ENCODE assay signal across 8 mouse cellular contexts in genomic region chr10:10408166-10408565, GRCm38 (mm10).
A peak's percentile ranks its signal among the peaks of the same experiment; 100 is the strongest.
DNase-seq lines count a peak whose midpoint lies in the region; ATAC-seq and TF ChIP-seq lines count a peak whose summit lies in the region.

No protein-coding gene starts in this region.

- no peak for TF ChIP-seq POLR2A in kidney, adult 2 months (IDR thresholded peaks at IDR 0.05; ENCODE audit: low read depth, low read length)

- no peak overlapping the region for H3K4me3 ChIP-seq in kidney, adult 2 months (ENCODE audit: insufficient read depth, low read depth, low read length)
- H3K4me3 ChIP-seq in forebrain, postnatal 0 days (ENCODE audit: low read depth, low read length) = no peak overlapping the region

- ATAC-seq in forebrain, postnatal 0 days = peak; percentile 97

- H3K4me1 ChIP-seq in kidney, adult 2 months (ENCODE audit: control insufficient read depth, insufficient read depth, low read length) = no peaks in the 10 kb centered on the region; the same call in 1 of the 2 replicates
- no peaks in the 10 kb centered on the region for H3K4me1 ChIP-seq in forebrain, postnatal 0 days (ENCODE audit: insufficient read depth)

- H3K4me2 ChIP-seq in forebrain, postnatal 0 days (ENCODE audit: low read depth) = no peak overlapping the region

- no peak overlapping the region for H3K9ac ChIP-seq in forebrain, postnatal 0 days

- TF ChIP-seq CTCF in kidney, adult 2 months (conservative IDR thresholded peaks at IDR 0.05; ENCODE audit: insufficient read depth, insufficient read length, low read depth, low read length) = peak; percentile 30; the same call in 1 of the 2 replicates
- TF ChIP-seq CTCF in forebrain, postnatal 0 days (IDR thresholded peaks at IDR 0.05; ENCODE audit: low read depth) = peak; percentile 81

- peak; percentile 61 for DNase-seq in kidney, adult 2 months
- no peak for DNase-seq in kidney, adult 18-20 months
- peak; percentile 79 for DNase-seq in 416B (ENCODE audit: low read depth)
- DNase-seq in brain, adult 2 months (ENCODE audit: low read depth, low spot score) = peak; percentile 85
- DNase-seq in forebrain, postnatal 0 days = peak; percentile 77
- DNase-seq in mesoderm, embryonic 11.5 days (ENCODE audit: low read depth, low spot score) = peak; percentile 42
- DNase-seq in spleen, postnatal 14 days (ENCODE audit: low spot score in 2 of 2) = no peak
- DNase-seq in spleen, adult 18-20 months = no peak

- no peaks in the 10 kb centered on the region for H3K9me3 ChIP-seq in forebrain, postnatal 0 days (ENCODE audit: low read length)

- H3K36me3 ChIP-seq in kidney, adult 2 months (ENCODE audit: control insufficient read depth, insufficient read depth, low read length) = no peaks in the 10 kb centered on the region
- no peaks in the 10 kb centered on the region for H3K36me3 ChIP-seq in forebrain, postnatal 0 days (ENCODE audit: insufficient read depth)

- H3K27ac ChIP-seq in kidney, adult 2 months (ENCODE audit: insufficient read depth, low read depth, low read length) = no peak overlapping the region
- no peak overlapping the region for H3K27ac ChIP-seq in forebrain, postnatal 0 days (ENCODE audit: low read depth, low read length)

- WGBS in kidney, adult 2 months = 13% methylated on average over 3 of the region's 3 CpGs
- 40% methylated on average over 3 of the region's 3 CpGs for WGBS in forebrain, postnatal 0 days

- no peaks in the 10 kb centered on the region for H3K27me3 ChIP-seq in kidney, adult 2 months (replicated peaks; ENCODE audit: control insufficient read depth, insufficient read depth, low read length)
- H3K27me3 ChIP-seq in forebrain, postnatal 0 days (ENCODE audit: insufficient read depth, low read length) = no peaks in the 10 kb centered on the region

Comparison
In these comparisons a context has a peak if more than half of its experiments do, and no peak if none do; other contexts are left out.
1. DNase-seq: peak in kidney, adult 2 months (single experiment), 416B (single experiment), brain, adult 2 months (single experiment), forebrain, postnatal 0 days (single experiment) and mesoderm, embryonic 11.5 days (single experiment); none in kidney, adult 18-20 months (single experiment), spleen, postnatal 14 days (0 of 2) and spleen, adult 18-20 months (0 of 2).